ENCODE assay signal across 21 mouse cellular contexts in genomic region chr11:8602606-8603005, GRCm38 (mm10).
DNase-seq lines count a peak whose midpoint lies in the region; ATAC-seq and TF ChIP-seq lines count a peak whose summit lies in the region.
"Had no signal": no experiment of that assay in that cellular context is flagged by ENCODE, and none has a peak within 500 bp of the region (broad histone marks: within the 10 kb centered on the region; RNA-seq: fewer than 3 reads in every experiment).

No protein-coding gene starts in this region.

- H3K36me3 ChIP-seq in forebrain, embryonic 10.5 days (replicated peaks) = peaks cover 55% of the 10 kb centered on the region
- no peaks in the 10 kb centered on the region for H3K36me3 ChIP-seq in forebrain, embryonic 14.5 days (ENCODE audit: control insufficient read depth, insufficient read depth, low read length)
- peaks cover 31% of the 10 kb centered on the region for H3K36me3 ChIP-seq in intestine, embryonic 14.5 days (ENCODE audit: control insufficient read depth, insufficient read depth, low read length)
- H3K36me3 ChIP-seq in intestine, postnatal 0 days (ENCODE audit: control insufficient read depth, insufficient read depth) = peaks cover 31% of the 10 kb centered on the region
- H3K36me3 ChIP-seq in ES-E14 (ENCODE audit: control insufficient read depth, insufficient read depth, low read length, poor library complexity, severe bottlenecking) = peaks cover 26% of the 10 kb centered on the region
- H3K36me3 ChIP-seq: forebrain, embryonic 12.5 days; hindbrain, embryonic 12.5 days; neural tube, embryonic 12.5 days had no signal

- no peak overlapping the region for H3K9ac ChIP-seq in forebrain, embryonic 14.5 days (ENCODE audit: low read length)
- H3K9ac ChIP-seq in intestine, embryonic 14.5 days (ENCODE audit: low read length) = no peak overlapping the region
- H3K9ac ChIP-seq in intestine, postnatal 0 days (ENCODE audit: low read depth, low read length) = no peak overlapping the region
- peak overlapping the region; percentile 41; the same call in 1 of the 2 replicates for H3K9ac ChIP-seq in ES-E14 (ENCODE audit: insufficient read depth, low read depth, low read length, poor library complexity, severe bottlenecking)
- H3K9ac ChIP-seq: embryonic facial prominence, embryonic 15.5 days; forebrain, embryonic 12.5 days; hindbrain, embryonic 12.5 days; limb, embryonic 13.5 days; liver, embryonic 14.5 days; neural tube, embryonic 12.5 days had no signal

- no peak for DNase-seq in forebrain, embryonic 10.5 days (ENCODE audit: extremely low spot score, low spot score)
- no peak for DNase-seq in forebrain, embryonic 14.5 days (ENCODE audit: low spot score)
- no peak for DNase-seq in intestine, embryonic 14.5 days (ENCODE audit: low spot score)
- DNase-seq in ES-E14 (ENCODE audit: low read depth, low spot score) = no peak
- peak; percentile 51 to 66 for DNase-seq in cerebellum, postnatal 25 days
- no peak for DNase-seq in ovary, postnatal 14 days (ENCODE audit: low spot score)
- DNase-seq: heart, postnatal 10 days; kidney, adult 2 months; lung, postnatal 10 days; thymus, postnatal 25 days had no signal

- H3K4me1 ChIP-seq in forebrain, embryonic 10.5 days = peaks cover 22% of the 10 kb centered on the region
- no peaks in the 10 kb centered on the region for H3K4me1 ChIP-seq in forebrain, embryonic 14.5 days (ENCODE audit: control insufficient read depth, insufficient read depth, low read length)
- H3K4me1 ChIP-seq in intestine, embryonic 14.5 days (replicated peaks; ENCODE audit: control insufficient read depth, insufficient read depth, low read length) = peaks cover 5% of the 10 kb centered on the region; the same call in 1 of the 2 replicates
- H3K4me1 ChIP-seq in intestine, postnatal 0 days (replicated peaks; ENCODE audit: control insufficient read depth, insufficient read depth, low read length) = no peaks in the 10 kb centered on the region
- peaks cover 7 to 18% of the 10 kb centered on the region in 2 experiments; a peak in 3 of 4 replicates for H3K4me1 ChIP-seq in ES-E14 (ENCODE audit: control insufficient read depth in 2 of 2, insufficient read depth in 2 of 2, low read length in 2 of 2, poor library complexity in 1 of 2)

- TF ChIP-seq CTCF in intestine, postnatal 0 days (IDR thresholded peaks at IDR 0.05; ENCODE audit: low read depth) = no peak

- no peak for ATAC-seq in forebrain, embryonic 14.5 days
- no peak for ATAC-seq in intestine, embryonic 14.5 days (replicated peaks; ENCODE audit: low FRiP score, low TSS enrichment, low read depth)
- ATAC-seq in intestine, postnatal 0 days = no peak
- no peak for ATAC-seq in CD4-positive, CD25-positive, alpha-beta regulatory T cell, adult 4 months

- in situ Hi-C loops in ES-E14 (cut with MboI; ENCODE audit: low sequenced_read_pairs in 2 of 2, unreplicated experiment in 2 of 2) = no loop called here

- H3K27me3 ChIP-seq in forebrain, embryonic 10.5 days (ENCODE audit: poor library complexity, severe bottlenecking) = no peaks in the 10 kb centered on the region
- no peaks in the 10 kb centered on the region for H3K27me3 ChIP-seq in forebrain, embryonic 14.5 days (replicated peaks; ENCODE audit: control insufficient read depth, insufficient read depth, low read length)
- no peaks in the 10 kb centered on the region for H3K27me3 ChIP-seq in intestine, embryonic 14.5 days (replicated peaks; ENCODE audit: control insufficient read depth, insufficient read depth, low read length)
- no peaks in the 10 kb centered on the region for H3K27me3 ChIP-seq in intestine, postnatal 0 days (replicated peaks; ENCODE audit: control insufficient read depth, insufficient read depth, low read length)
- H3K27me3 ChIP-seq: embryonic facial prominence, embryonic 15.5 days; forebrain, embryonic 12.5 days; hindbrain, embryonic 12.5 days; limb, embryonic 13.5 days; megakaryocyte, embryonic 14.5 days; neural tube, embryonic 12.5 days had no signal

- H3K9me3 ChIP-seq in forebrain, embryonic 10.5 days = no peaks in the 10 kb centered on the region
- no peaks in the 10 kb centered on the region for H3K9me3 ChIP-seq in forebrain, embryonic 14.5 days (replicated peaks; ENCODE audit: control insufficient read depth, low read length)
- 0 out of 2 replicates have a peak, but pooled peaks cover 3% of the 10 kb centered on the region for H3K9me3 ChIP-seq in intestine, embryonic 14.5 days (ENCODE audit: control insufficient read depth, low read length)
- no peaks in the 10 kb centered on the region for H3K9me3 ChIP-seq in intestine, postnatal 0 days (ENCODE audit: control insufficient read depth)
- H3K9me3 ChIP-seq in ES-E14 (ENCODE audit: control insufficient read depth, insufficient read depth, low read depth, low read length) = no peaks in the 10 kb centered on the region
- H3K9me3 ChIP-seq: embryonic facial prominence, embryonic 15.5 days; forebrain, embryonic 12.5 days; heart, embryonic 10.5 days; hindbrain, embryonic 12.5 days; limb, embryonic 13.5 days; megakaryocyte, embryonic 14.5 days; neural tube, embryonic 12.5 days had no signal

- 0 out of 2 replicates have a peak overlapping the region, but pooled peaks have one; percentile 30 for H3K27ac ChIP-seq in forebrain, embryonic 10.5 days
- H3K27ac ChIP-seq in forebrain, embryonic 14.5 days (ENCODE audit: low read depth, low read length) = no peak overlapping the region
- H3K27ac ChIP-seq in intestine, embryonic 14.5 days (ENCODE audit: low read depth) = 0 out of 2 replicates have a peak overlapping the region, but pooled peaks have one; percentile 2
- no peak overlapping the region for H3K27ac ChIP-seq in intestine, postnatal 0 days (ENCODE audit: low read depth, low read length)
- H3K27ac ChIP-seq in ES-E14 (ENCODE audit: insufficient read depth, low read depth, low read length, poor library complexity, severe bottlenecking) = no peak overlapping the region
- H3K27ac ChIP-seq: embryonic facial prominence, embryonic 15.5 days; forebrain, embryonic 12.5 days; heart, embryonic 10.5 days; hindbrain, embryonic 12.5 days; left cerebral cortex, adult 2 months; limb, embryonic 13.5 days; liver, embryonic 14.5 days; neural tube, embryonic 12.5 days had no signal

- H3K4me3 ChIP-seq in forebrain, embryonic 10.5 days = no peak overlapping the region
- H3K4me3 ChIP-seq in forebrain, embryonic 14.5 days (ENCODE audit: low read depth, low read length) = no peak overlapping the region
- no peak overlapping the region for H3K4me3 ChIP-seq in intestine, embryonic 14.5 days (ENCODE audit: low read depth, low read length)
- no peak overlapping the region for H3K4me3 ChIP-seq in intestine, postnatal 0 days (ENCODE audit: low read depth, low read length)
- peak overlapping the region in 1 of 2 experiments; percentile 23; a peak in 2 of 4 replicates for H3K4me3 ChIP-seq in ES-E14 (ENCODE audit: insufficient read depth in 1 of 2, low read depth in 1 of 2, low read length in 2 of 2, poor library complexity in 1 of 2, severe bottlenecking in 1 of 2)
- H3K4me3 ChIP-seq: embryonic facial prominence, embryonic 15.5 days; forebrain, embryonic 12.5 days; heart, embryonic 10.5 days; hindbrain, embryonic 12.5 days; left cerebral cortex, adult 2 months; limb, embryonic 13.5 days; megakaryocyte, embryonic 14.5 days; neural tube, embryonic 12.5 days had no signal

- 86% methylated on average over 1 of the region's 1 CpGs for WGBS in forebrain, embryonic 10.5 days
- 89% methylated on average over 1 of the region's 1 CpGs for WGBS in forebrain, embryonic 14.5 days
- WGBS in intestine, embryonic 14.5 days = 100% methylated on average over 1 of the region's 1 CpGs
- 100% methylated on average over 1 of the region's 1 CpGs for WGBS in intestine, postnatal 0 days

- H3K4me2 ChIP-seq in forebrain, embryonic 14.5 days (ENCODE audit: low read length) = no peak overlapping the region
- no peak overlapping the region for H3K4me2 ChIP-seq in intestine, embryonic 14.5 days (ENCODE audit: low read length)
- H3K4me2 ChIP-seq in intestine, postnatal 0 days (replicated peaks; ENCODE audit: low read depth) = no peak overlapping the region
- H3K4me2 ChIP-seq: embryonic facial prominence, embryonic 15.5 days; forebrain, embryonic 12.5 days; hindbrain, embryonic 12.5 days; limb, embryonic 13.5 days; neural tube, embryonic 12.5 days had no signal

TF ChIP-seq in ES-E14, 5 proteins besides CTCF, POLR2A, EP300 and RAD21:
- TF ChIP-seq ZNF384 (IDR thresholded peaks at IDR 0.05; ENCODE audit: low read depth, low read length) (no peak), MAFK (IDR thresholded peaks at IDR 0.05; ENCODE audit: insufficient read depth, low read depth, low read length) (no peak), HCFC1 (IDR thresholded peaks at IDR 0.05; ENCODE audit: borderline replicate concordance, insufficient read depth, low read length) (no peak), CHD2 (IDR thresholded peaks at IDR 0.05; ENCODE audit: low read depth, low read length) (no peak), ZC3H11A (IDR thresholded peaks at IDR 0.05; ENCODE audit: borderline replicate concordance, low read depth, low read length) (no peak)

Comparison
In these comparisons a context has a peak if more than half of its experiments do, and no peak if none do; other contexts are left out.
1. H3K27ac ChIP-seq: peak in forebrain, embryonic 10.5 days (single experiment) and intestine, embryonic 14.5 days (single experiment); none in forebrain, embryonic 14.5 days (single experiment), intestine, postnatal 0 days (single experiment) and ES-E14 (single experiment).
2. DNase-seq: peak in cerebellum, postnatal 25 days (2 of 2); none in forebrain, embryonic 10.5 days (single experiment), forebrain, embryonic 14.5 days (single experiment), intestine, embryonic 14.5 days (single experiment), ES-E14 (single experiment) and ovary, postnatal 14 days (single experiment).